Mouse (Mus musculus) fibroblast of lung, adult 2 months (primary cell): ENCODE data around the gene Pkd1l1.

Experiments
- DNase-seq: peaks from one replicate; pipeline ENCODE4 v3.0.0-alpha.2; 2011; ENCODE audit warnings: low read depth

Pkd1l1 gene

GRCm38 (mm10) chr11:8973166-8973565 is at the start of gene Pkd1l1:
Gene Pkd1l1 (minus strand): TSS chr11:8973266.
- no peak for DNase-seq

- no peak for DNase-seq
Observed at GRCm38 (mm10) chr11:9020207-9020606, 47.1 kb upstream of the Pkd1l1 start.

- no peak for DNase-seq
Observed at GRCm38 (mm10) chr11:9018491-9019267, 45.6 kb upstream of the Pkd1l1 start.

- DNase-seq = no peak
Observed at GRCm38 (mm10) chr11:9014740-9015139, 41.7 kb upstream of the Pkd1l1 start.

- DNase-seq = no peak
Observed at GRCm38 (mm10) chr11:9011348-9011747, 38.3 kb upstream of the Pkd1l1 start.

GRCm38 (mm10) chr11:9010853-9011339 is 37.8 kb upstream of the Pkd1l1 start, which contains the start of gene Hus1:
Gene Hus1 (minus strand): TSS chr11:9011191.
- peak; percentile 55 for DNase-seq

GRCm38 (mm10) chr11:9010416-9010815 is 37.4 kb upstream of the Pkd1l1 start:
- peak; percentile 23 for DNase-seq

- DNase-seq = no peak
Observed at GRCm38 (mm10) chr11:9008761-9009160, 35.7 kb upstream of the Pkd1l1 start.

- no peak for DNase-seq
Observed at GRCm38 (mm10) chr11:8988084-8988483, 15.0 kb upstream of the Pkd1l1 start.

- DNase-seq = peak; percentile 28
Observed at GRCm38 (mm10) chr11:8986058-8986457, 13.0 kb upstream of the Pkd1l1 start.

GRCm38 (mm10) chr11:8983237-8983861 is 10.3 kb upstream of the Pkd1l1 start:
- DNase-seq = no peak

GRCm38 (mm10) chr11:8978154-8978553 is 5.1 kb upstream of the Pkd1l1 start:
- no peak for DNase-seq

GRCm38 (mm10) chr11:8972093-8972492 is 973 bp downstream of the Pkd1l1 start:
- no peak for DNase-seq

GRCm38 (mm10) chr11:8970509-8970908 is 2.6 kb downstream of the Pkd1l1 start:
- DNase-seq = no peak

- no peak for DNase-seq
Observed at GRCm38 (mm10) chr11:8968094-8968493, 5.0 kb downstream of the Pkd1l1 start.

- DNase-seq = no peak
Observed at GRCm38 (mm10) chr11:8958572-8958971, 14.5 kb downstream of the Pkd1l1 start.

GRCm38 (mm10) chr11:8958108-8958507 is 15.0 kb downstream of the Pkd1l1 start:
- no peak for DNase-seq

GRCm38 (mm10) chr11:8957023-8957422 is 16.0 kb downstream of the Pkd1l1 start:
- no peak for DNase-seq

GRCm38 (mm10) chr11:8955678-8956077 is 17.4 kb downstream of the Pkd1l1 start:
- DNase-seq = no peak

- DNase-seq = no peak
Observed at GRCm38 (mm10) chr11:8949765-8950430, 23.2 kb downstream of the Pkd1l1 start.

GRCm38 (mm10) chr11:8948871-8949270 is 24.2 kb downstream of the Pkd1l1 start:
- no peak for DNase-seq

- DNase-seq = no peak
Observed at GRCm38 (mm10) chr11:8944114-8944513, 29.0 kb downstream of the Pkd1l1 start.

GRCm38 (mm10) chr11:8942446-8942845 is 30.6 kb downstream of the Pkd1l1 start:
- DNase-seq = no peak
